Mouse (Mus musculus) hindbrain, embryonic 14.5 days (tissue): Measurements from ENCODE around the gene Gm43518. TPM values are rescaled to one million over a fixed set of nuclear protein-coding genes. Genes with fewer than 3 reads are reported as not detected.
A peak's percentile ranks its signal among the peaks of the same experiment; 100 is the strongest.

Experiments
- ATAC-seq: fragments of 200-750 bp; cut with Nextera tagmentation; 2 replicates; pipeline ENCODE4 v1.8.0; 2017; ENCODE audit warnings: moderate number of reproducible peaks, mild to moderate bottlenecking, moderate TSS enrichment, moderate library complexity; ENCODE audit not compliant: low FRiP score
- DNase-seq: peaks from one replicate; pipeline ENCODE4 v3.0.0-alpha.2; 2015; ENCODE audit warnings: low spot score
- H3K27ac ChIP-seq: fragments of 300-500 bp; sonication (generic); 2 replicates; pipeline ENCODE4 v1.5.1; 2014; ENCODE audit warnings: mild to moderate bottlenecking, moderate library complexity
- H3K27me3 ChIP-seq: fragments of 300-500 bp; sonication (generic); 2 replicates; pipeline ENCODE4 v1.6.1; 2014; ENCODE audit warnings: mild to moderate bottlenecking, low read length, mixed read lengths; ENCODE audit not compliant: control insufficient read depth, insufficient read depth
- H3K36me3 ChIP-seq: fragments of 300-500 bp; sonication (generic); replicated peaks from 2 replicates; pipeline ENCODE4 v1.6.1; 2014; ENCODE audit not compliant: control insufficient read depth, insufficient read depth
- H3K4me1 ChIP-seq: fragments of 300-500 bp; sonication (generic); replicated peaks from 2 replicates; pipeline ENCODE4 v1.6.1; 2014; ENCODE audit warnings: antibody characterized with exemption, low read length, mixed read lengths; ENCODE audit not compliant: control insufficient read depth, insufficient read depth
- H3K4me2 ChIP-seq: fragments of 300-500 bp; sonication (generic); replicated peaks from 2 replicates; pipeline ENCODE4 v1.6.1; 2014; ENCODE audit warnings: mild to moderate bottlenecking, moderate library complexity
- H3K4me3 ChIP-seq: fragments of 300-500 bp; sonication (generic); replicated peaks from 2 replicates; pipeline ENCODE4 v1.5.1; 2014; ENCODE audit warnings: mild to moderate bottlenecking, low read length
- H3K9ac ChIP-seq: fragments of 300-500 bp; sonication (generic); 2 replicates; pipeline ENCODE4 v1.6.1; 2014
- H3K9me3 ChIP-seq: fragments of 300-500 bp; sonication (generic); 2 replicates; pipeline ENCODE4 v1.6.1; 2016; ENCODE audit warnings: low read length; ENCODE audit not compliant: control insufficient read depth
- WGBS: fragments of 180-500 bp; shearing (Covaris S2); extraction: QIAGEN DNeasy Blood & Tissue Kit; methylation state at CpG from one replicate; pipeline ENCODE4 v1.1.7; 2014; 5-methylcytosine and 5-hydroxymethylcytosine counted together
- polyA plus RNA-seq: library from polyadenylated mRNA; unstranded; fragments of >200 nt; fragmentation: Nextera tagmentation; extraction: Ambion mirVana; gene quantifications from 2 replicates; pipeline ENCODE4 v1.2.1, GENCODE M21; 2014

Gene Gm43518
- polyA plus RNA-seq, 1 experiment from 2014 or later, result 2.6 TPM

DNA sequence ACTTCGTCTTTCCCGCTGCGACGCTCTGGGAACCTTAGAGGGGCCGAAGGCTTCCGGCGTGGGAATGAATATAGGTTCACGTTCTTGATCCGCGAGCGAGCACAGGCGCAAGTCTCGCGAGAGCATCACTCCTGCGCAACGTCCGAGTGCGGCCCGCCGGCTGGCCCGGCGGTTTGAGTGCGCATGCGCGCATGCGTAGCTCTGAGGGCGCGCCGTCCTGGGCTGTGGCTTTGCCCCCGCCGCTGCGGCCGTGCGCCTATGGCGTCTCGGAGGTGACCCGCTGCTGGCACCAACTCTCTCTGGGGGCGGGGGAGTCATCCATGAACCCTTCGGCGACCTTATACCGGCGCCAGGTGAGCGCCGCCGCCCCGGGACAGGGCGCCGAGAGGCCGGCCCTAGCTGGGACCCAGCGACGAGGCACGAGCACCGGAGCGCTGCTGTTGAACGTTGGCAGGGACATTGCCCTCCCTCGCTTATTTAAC, 3.3 kb downstream of the Gm43518 start, which contains the start of gene Ccdc62:
TSS of gene Ccdc62 (plus strand) at position 172 of the 482 bp plus-strand sequence.
- DNase-seq, result peak; percentile 99
- WGBS, result under 1% methylated on average over 56 of the region's 56 CpGs

DNA sequence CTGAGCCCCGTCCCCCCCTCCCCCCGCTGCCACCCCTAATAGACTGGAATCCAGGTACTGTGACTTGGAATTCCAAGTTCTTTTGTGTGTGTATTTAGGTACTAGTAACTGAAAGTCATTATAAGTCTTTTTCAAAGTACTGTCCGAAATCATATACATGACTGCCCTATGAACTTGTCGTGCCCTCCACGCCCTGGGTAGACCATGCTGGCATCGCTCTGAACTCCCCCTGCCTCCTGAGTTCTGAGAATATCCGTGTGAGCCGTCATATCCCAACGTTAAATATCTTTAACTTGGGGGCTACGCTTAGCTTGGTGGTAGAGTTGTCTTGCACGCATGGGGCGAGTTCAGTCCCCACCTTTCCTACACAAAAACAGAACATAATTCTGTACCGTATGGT, 3.9 kb downstream of the Gm43518 start:
- 50% methylated on average over 13 of the region's 13 CpGs for whole genome bisulfite sequencing
- ATAC-seq, result no peak

More for the DNA sequence above, 3.3 kb downstream of the Gm43518 start, which contains the start of gene Ccdc62:
- ATAC-seq, result peak; percentile 98
- Histone ChIP-seq H3K9me3 (no peaks in the 10 kb centered on the region), H3K4me2 (peak within 1 kb of the TSS; percentile 73), H3K9ac (peak within 1 kb of the TSS; percentile 87), H3K4me3 (peak within 1 kb of the TSS; percentile 65), H3K4me1 (peaks cover 4% of the 10 kb centered on the region; the same call in 1 of the 2 replicates), H3K27me3 (no peaks in the 10 kb centered on the region), H3K27ac (peak within 1 kb of the TSS; percentile 92), H3K36me3 (peaks cover 37% of the 10 kb centered on the region)

DNA sequence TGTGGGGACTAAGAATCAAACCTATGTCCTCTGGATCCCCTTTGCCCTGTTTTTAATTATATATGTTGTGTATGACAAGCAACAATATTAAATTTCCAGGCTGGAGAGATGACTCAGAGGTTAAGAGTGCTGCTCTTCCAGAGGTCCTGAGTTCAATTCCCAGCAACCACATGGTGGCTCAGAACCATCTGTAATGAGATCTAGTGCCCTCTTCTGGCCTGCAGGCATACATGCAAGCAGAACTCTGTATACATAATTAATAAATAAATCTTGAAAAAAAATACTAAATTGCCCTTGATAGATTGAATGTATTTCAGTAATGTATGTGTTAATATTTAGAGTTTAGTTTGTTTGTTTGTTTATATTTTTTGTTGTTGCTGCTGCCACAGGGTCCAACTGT, 5.7 kb downstream of the Gm43518 start:
- H3K9ac ChIP-seq, result no peak overlapping the region
- H3K4me1 ChIP-seq, result peaks cover 4% of the 10 kb centered on the region; the same call in 1 of the 2 replicates
- no peak overlapping the region for H3K27ac ChIP-seq
- H3K27me3 ChIP-seq, result no peaks in the 10 kb centered on the region
- DNase-seq (no peak), ATAC-seq (no peak)
- H3K4me2 ChIP-seq, result no peak overlapping the region
- no peak overlapping the region for H3K4me3 ChIP-seq
- no peaks in the 10 kb centered on the region for H3K9me3 ChIP-seq
- H3K36me3 ChIP-seq, result peaks cover 13% of the 10 kb centered on the region

More for the DNA sequence above, 3.9 kb downstream of the Gm43518 start:
- Histone ChIP-seq H3K27ac (peak overlapping the region; percentile 92), H3K36me3 (peaks cover 31% of the 10 kb centered on the region), H3K4me2 (peak overlapping the region; percentile 73), H3K9ac (peak overlapping the region; percentile 87), H3K4me3 (peak overlapping the region; percentile 65), H3K27me3 (no peaks in the 10 kb centered on the region), H3K4me1 (peaks cover 4% of the 10 kb centered on the region; the same call in 1 of the 2 replicates), H3K9me3 (no peaks in the 10 kb centered on the region)
- no peak for DNase-seq

DNA sequence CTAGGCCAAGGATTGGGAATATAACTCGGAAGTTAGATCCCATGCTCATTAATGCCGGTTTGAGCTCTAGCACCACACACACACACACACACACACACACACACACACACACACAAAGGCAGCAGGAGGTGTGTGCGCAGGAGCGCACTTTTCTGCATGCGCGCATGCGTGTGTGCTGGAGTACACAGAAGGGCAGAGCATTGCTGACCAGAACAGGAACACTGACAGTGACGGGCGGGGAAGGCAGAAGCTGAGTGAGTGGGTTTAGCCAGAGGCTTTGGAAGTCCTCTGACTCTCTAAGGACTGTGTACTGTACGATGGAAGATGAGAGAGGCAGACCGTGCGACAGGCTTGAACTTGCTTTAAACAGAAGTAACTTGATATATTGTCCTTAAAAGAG, 6.3 kb downstream of the Gm43518 start:
- H3K27ac ChIP-seq, result no peak overlapping the region

DNA sequence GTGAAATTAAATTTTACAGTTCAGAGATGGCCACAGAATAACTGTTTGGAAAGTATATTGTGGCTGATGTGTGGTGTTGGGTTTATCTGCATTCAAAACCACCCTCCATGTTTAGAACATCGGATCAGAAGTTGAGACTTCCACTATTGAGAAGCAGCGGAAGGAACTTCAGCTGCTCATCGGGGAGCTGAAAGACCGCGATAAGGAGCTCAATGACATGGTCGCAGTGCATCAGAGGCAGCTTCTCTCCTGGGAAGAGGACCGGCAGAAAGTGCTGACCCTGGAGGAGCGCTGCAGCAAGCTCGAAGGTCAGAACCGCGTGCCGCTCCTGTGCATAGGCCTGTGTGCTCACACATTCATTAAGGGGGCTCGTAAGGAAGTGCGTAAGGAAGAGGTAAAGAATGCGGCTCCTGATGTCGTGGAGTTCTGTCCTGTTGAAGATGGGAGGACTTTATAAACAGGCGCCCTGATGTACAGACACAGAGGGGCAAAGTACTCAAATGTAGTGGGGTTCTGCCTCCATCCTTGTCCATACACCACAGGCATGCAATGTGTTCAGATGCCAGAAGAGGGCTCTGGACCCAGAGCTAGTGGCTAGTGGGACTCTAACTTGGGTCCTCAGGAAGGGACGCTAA, 6.9 kb downstream of the Gm43518 start:
- no peaks in the 10 kb centered on the region for H3K27me3 ChIP-seq
- H3K36me3 ChIP-seq, result peaks cover 2% of the 10 kb centered on the region
- 36% methylated on average over 18 of the region's 18 CpGs for WGBS
- ATAC-seq (no peak), DNase-seq (no peak)
- H3K27ac ChIP-seq, result no peak overlapping the region
- no peak overlapping the region for H3K4me3 ChIP-seq
- no peak overlapping the region for H3K4me2 ChIP-seq
- peaks cover 4% of the 10 kb centered on the region; the same call in 1 of the 2 replicates for H3K4me1 ChIP-seq
- no peaks in the 10 kb centered on the region for H3K9me3 ChIP-seq
- H3K9ac ChIP-seq, result no peak overlapping the region

More for the DNA sequence above, 6.3 kb downstream of the Gm43518 start:
- Histone ChIP-seq H3K36me3 (peaks cover 7% of the 10 kb centered on the region), H3K27me3 (no peaks in the 10 kb centered on the region), H3K4me1 (peaks cover 4% of the 10 kb centered on the region; the same call in 1 of the 2 replicates), H3K4me2 (no peak overlapping the region), H3K4me3 (no peak overlapping the region), H3K9ac (no peak overlapping the region), H3K9me3 (no peaks in the 10 kb centered on the region)
- 92% methylated on average over 12 of the region's 12 CpGs for WGBS
- DNase-seq, result no peak
- no peak for ATAC-seq

DNA sequence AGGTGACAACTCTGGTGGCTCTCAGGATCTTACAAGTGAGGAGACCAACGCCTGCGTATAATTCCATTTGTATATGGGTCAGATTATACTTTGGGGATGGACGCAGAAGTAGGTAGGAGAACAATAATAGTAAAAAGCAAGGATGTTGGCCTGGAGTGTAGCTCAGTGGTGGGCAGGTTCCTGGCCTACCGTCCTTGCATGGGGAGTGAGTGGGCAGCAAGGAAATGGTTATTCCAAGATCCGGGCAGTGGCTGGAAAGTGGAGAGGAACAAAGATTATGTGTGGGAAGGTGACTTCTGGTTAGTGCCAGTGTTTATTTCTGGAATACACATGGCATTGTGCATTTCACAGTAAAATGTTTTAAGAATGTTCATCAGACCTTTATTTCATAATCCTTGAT, 8.7 kb downstream of the Gm43518 start:
- H3K4me1 ChIP-seq, result peaks cover 4% of the 10 kb centered on the region; the same call in 1 of the 2 replicates
- H3K4me2 ChIP-seq, result no peak overlapping the region
- H3K27ac ChIP-seq, result no peak overlapping the region
- no peaks in the 10 kb centered on the region for H3K36me3 ChIP-seq
- no peak overlapping the region for H3K9ac ChIP-seq
- no peaks in the 10 kb centered on the region for H3K9me3 ChIP-seq
- 87% methylated on average over 5 of the region's 5 CpGs for WGBS
- DNase-seq (no peak), ATAC-seq (no peak)
- H3K4me3 ChIP-seq, result no peak overlapping the region
- no peaks in the 10 kb centered on the region for H3K27me3 ChIP-seq

DNA sequence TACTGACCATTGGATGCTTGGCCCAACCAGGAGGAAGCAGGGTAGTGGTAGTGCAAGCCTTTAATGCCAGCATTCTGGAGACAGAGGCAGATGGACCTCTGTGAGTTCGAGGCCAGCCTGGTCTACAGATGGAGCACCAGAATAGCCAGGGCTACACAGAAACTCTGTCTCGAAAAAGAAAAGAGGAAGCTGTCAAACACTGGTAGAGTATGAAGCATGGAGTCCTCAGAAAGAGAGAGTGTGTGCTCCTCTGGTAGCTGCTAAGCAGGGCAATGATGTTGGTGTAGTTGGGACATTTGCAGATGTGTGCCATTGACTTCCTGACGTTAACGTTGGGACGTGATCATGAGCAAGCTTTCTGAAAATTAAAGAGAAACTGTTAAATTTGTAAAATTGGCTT, 11.3 kb downstream of the Gm43518 start:
- Histone ChIP-seq H3K27ac (no peak overlapping the region), H3K4me2 (no peak overlapping the region), H3K4me1 (no peaks in the 10 kb centered on the region), H3K9ac (no peak overlapping the region), H3K4me3 (no peak overlapping the region), H3K27me3 (no peaks in the 10 kb centered on the region), H3K36me3 (no peaks in the 10 kb centered on the region), H3K9me3 (no peaks in the 10 kb centered on the region)
- no peak for ATAC-seq
- no peak for DNase-seq
- 90% methylated on average over 5 of the region's 5 CpGs for WGBS

DNA sequence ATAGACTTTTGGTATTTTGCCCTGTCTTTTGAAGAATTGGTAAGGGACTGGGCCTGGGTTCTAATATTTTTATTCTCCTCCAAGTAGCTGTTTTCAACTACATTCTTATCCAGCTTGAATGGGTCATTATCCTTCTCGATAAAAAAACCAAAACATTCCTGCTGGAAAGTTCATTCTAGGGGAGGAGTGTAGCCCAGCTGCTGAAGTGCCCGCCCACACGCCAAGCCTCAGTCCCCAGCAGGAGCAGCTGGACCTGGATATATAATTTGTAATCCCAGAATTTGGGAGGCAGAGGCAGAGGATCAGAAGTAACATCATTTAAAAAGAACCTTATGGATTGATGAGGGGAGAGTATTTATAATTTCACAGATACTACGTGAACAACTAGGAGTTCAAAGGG, 19.3 kb downstream of the Gm43518 start:
- H3K27me3 ChIP-seq, result no peaks in the 10 kb centered on the region
- DNase-seq (no peak), ATAC-seq (no peak)
- no peak overlapping the region for H3K4me3 ChIP-seq
- 71% methylated on average over 4 of the region's 4 CpGs for WGBS
- H3K9ac ChIP-seq, result no peak overlapping the region
- H3K4me2 ChIP-seq, result no peak overlapping the region
- no peaks in the 10 kb centered on the region for H3K36me3 ChIP-seq
- no peaks in the 10 kb centered on the region for H3K4me1 ChIP-seq
- H3K9me3 ChIP-seq, result no peaks in the 10 kb centered on the region
- no peak overlapping the region for H3K27ac ChIP-seq

DNA sequence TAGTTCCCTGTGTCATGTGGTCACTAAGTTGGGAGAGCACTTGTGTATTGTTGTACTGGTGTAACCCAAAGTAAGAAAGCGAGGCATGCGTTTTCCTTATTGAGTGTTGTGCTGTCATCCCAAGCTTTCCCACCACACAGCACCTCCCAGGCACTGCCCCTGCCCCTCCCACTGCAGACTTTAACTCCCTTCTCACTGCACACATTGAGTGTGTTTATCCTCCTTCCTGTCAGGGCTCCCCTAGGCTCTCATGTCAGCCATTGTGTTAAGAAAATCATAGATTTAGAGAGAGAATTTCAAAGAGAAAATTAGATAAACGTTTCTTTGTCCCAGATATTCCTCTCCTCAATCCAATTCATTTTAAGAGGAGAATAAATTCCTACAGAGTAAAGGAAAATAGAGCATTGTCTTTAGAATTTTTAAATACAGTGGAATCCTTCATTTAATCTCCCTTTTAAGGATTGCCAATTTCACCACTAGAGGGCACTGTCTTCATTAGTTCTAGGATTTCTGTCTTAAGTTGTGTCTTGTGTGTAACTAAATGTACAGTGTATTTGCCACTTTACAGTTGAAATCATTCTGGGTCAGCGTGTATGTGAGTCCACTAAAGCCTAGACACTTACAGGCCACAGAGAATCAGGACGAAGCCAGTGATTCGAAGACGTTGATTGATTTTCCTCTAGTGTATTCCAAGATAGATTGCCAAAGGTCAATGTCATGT, 20.0 kb downstream of the Gm43518 start:
- Histone ChIP-seq H3K9me3 (no peaks in the 10 kb centered on the region), H3K27me3 (no peaks in the 10 kb centered on the region), H3K9ac (no peak overlapping the region), H3K27ac (no peak overlapping the region), H3K4me3 (no peak overlapping the region), H3K4me1 (no peaks in the 10 kb centered on the region), H3K4me2 (no peak overlapping the region), H3K36me3 (no peaks in the 10 kb centered on the region)
- DNase-seq (peak; percentile 88), ATAC-seq (no peak)
- WGBS, result 51% methylated on average over 7 of the region's 7 CpGs
